Mouse (Mus musculus) kidney, embryonic 14.5 days (tissue): ENCODE measurements around the gene Sgk1. TPM values are rescaled to one million over a fixed set of nuclear protein-coding genes. Genes with fewer than 3 reads are reported as not detected.

Experiments used
- ATAC-seq: fragments of 200-750 bp; cut with Nextera tagmentation; 2 replicates; pipeline ENCODE4 v1.8.0; 2017; ENCODE audit warnings: moderate number of reproducible peaks, mild to moderate bottlenecking, moderate TSS enrichment, moderate library complexity; ENCODE audit not compliant: low FRiP score, low TSS enrichment
- H3K27ac ChIP-seq: fragments of 300-500 bp; sonication (generic); 2 replicates; pipeline ENCODE4 v1.5.1; 2014; ENCODE audit warnings: low read depth, mild to moderate bottlenecking, low read length, moderate library complexity, mixed read lengths
- H3K27me3 ChIP-seq: fragments of 300-500 bp; sonication (generic); 2 replicates; pipeline ENCODE4 v1.6.1; 2014; ENCODE audit warnings: mild to moderate bottlenecking, low read length; ENCODE audit not compliant: control insufficient read depth, insufficient read depth
- H3K36me3 ChIP-seq: fragments of 300-500 bp; sonication (generic); 2 replicates; pipeline ENCODE4 v1.6.1; 2014; ENCODE audit warnings: low read length, mixed read lengths; ENCODE audit not compliant: control insufficient read depth, insufficient read depth
- H3K4me1 ChIP-seq: fragments of 300-500 bp; sonication (generic); 2 replicates; pipeline ENCODE4 v1.6.1; 2014; ENCODE audit warnings: low read length, mixed read lengths; ENCODE audit not compliant: control insufficient read depth, insufficient read depth
- H3K4me2 ChIP-seq: fragments of 300-500 bp; sonication (generic); replicated peaks from 2 replicates; pipeline ENCODE4 v1.6.1; 2014; ENCODE audit warnings: low read depth, mild to moderate bottlenecking, low read length
- H3K4me3 ChIP-seq: fragments of 300-500 bp; sonication (generic); 2 replicates; pipeline ENCODE4 v1.5.1; 2014; ENCODE audit warnings: mild to moderate bottlenecking, low read length
- H3K9ac ChIP-seq: fragments of 300-500 bp; sonication (generic); 2 replicates; pipeline ENCODE4 v1.6.1; 2014; ENCODE audit warnings: low read depth, mild to moderate bottlenecking, low read length, moderate library complexity
- H3K9me3 ChIP-seq: fragments of 300-500 bp; sonication (generic); 2 replicates; pipeline ENCODE4 v1.6.1; 2016; ENCODE audit warnings: low read length; ENCODE audit not compliant: control insufficient read depth
- WGBS: fragments of 180-500 bp; shearing (Covaris S2); extraction: QIAGEN DNeasy Blood & Tissue Kit; methylation state at CpG from one replicate; pipeline ENCODE4 v1.1.7; 2014; 5-methylcytosine and 5-hydroxymethylcytosine counted together
- polyA plus RNA-seq: library from polyadenylated mRNA; unstranded; fragments of >200 nt; fragmentation: Nextera tagmentation; extraction: Ambion mirVana; gene quantifications from 2 replicates; pipeline ENCODE4 v1.2.1, GENCODE M21; 2014

The Sgk1 gene
- polyA plus RNA-seq, 1 experiment from 2014 or later = 52.1 TPM

DNA sequence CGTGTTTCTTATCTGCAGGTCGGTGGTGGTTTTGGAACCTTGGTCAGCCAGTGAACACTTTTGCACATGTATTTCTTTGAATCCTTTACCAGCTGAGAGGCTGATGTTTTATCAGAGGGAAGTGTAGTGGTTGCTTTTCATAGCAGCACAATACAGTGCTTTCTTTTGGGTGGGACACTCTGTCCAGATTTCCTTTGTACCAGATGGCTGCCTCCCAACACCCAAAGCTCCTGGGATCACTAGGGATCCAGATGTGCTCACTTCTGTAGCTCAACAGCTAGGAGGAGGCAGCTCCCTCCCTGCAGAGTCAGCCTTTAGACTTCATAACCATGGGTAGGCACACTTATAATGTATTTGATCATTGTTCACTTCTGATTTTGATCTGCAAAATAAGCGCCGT is 70.5 kb downstream of the Sgk1 start:
- H3K27ac ChIP-seq = no peak overlapping the region
- 88% methylated on average over 4 of the region's 4 CpGs for WGBS
- no peaks in the 10 kb centered on the region for H3K27me3 ChIP-seq
- ATAC-seq = no peak
- no peak overlapping the region for H3K4me2 ChIP-seq
- H3K4me3 ChIP-seq = no peak overlapping the region
- H3K9ac ChIP-seq = no peak overlapping the region
- H3K9me3 ChIP-seq = peaks cover 4% of the 10 kb centered on the region; the same call in 1 of the 2 replicates
- no peaks in the 10 kb centered on the region for H3K4me1 ChIP-seq
- no peaks in the 10 kb centered on the region for H3K36me3 ChIP-seq

DNA sequence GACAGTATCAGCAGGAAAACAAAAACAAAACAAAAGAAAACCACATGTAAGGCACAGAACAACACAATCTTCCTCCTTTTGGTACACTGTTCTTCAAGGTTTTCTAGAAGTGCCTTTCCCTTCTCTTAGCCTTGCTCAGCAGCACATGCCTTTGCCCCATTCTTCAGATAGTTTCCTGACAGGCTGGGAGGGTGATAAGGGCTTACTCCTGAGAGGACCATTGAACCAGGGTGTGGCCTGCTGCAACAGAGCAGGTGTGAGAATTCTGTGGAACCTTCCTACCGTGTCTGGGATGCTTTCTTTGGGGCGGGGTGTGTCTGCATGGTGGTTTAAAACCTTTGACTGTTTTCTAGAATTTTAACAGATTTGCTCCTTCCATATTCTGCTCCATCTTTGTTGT is 79.1 kb downstream of the Sgk1 start:
- Histone ChIP-seq H3K4me3 (no peak overlapping the region), H3K9ac (no peak overlapping the region), H3K9me3 (no peaks in the 10 kb centered on the region), H3K36me3 (no peaks in the 10 kb centered on the region), H3K4me2 (no peak overlapping the region), H3K4me1 (no peaks in the 10 kb centered on the region), H3K27ac (no peak overlapping the region), H3K27me3 (no peaks in the 10 kb centered on the region)
- no peak for ATAC-seq
- WGBS = 79% methylated on average over 2 of the region's 2 CpGs

GRCm38 (mm10) chr10:21963005-21963404 is 81.0 kb downstream of the Sgk1 start:
- Histone ChIP-seq H3K4me2 (no peak overlapping the region), H3K9ac (no peak overlapping the region), H3K36me3 (no peaks in the 10 kb centered on the region)

DNA sequence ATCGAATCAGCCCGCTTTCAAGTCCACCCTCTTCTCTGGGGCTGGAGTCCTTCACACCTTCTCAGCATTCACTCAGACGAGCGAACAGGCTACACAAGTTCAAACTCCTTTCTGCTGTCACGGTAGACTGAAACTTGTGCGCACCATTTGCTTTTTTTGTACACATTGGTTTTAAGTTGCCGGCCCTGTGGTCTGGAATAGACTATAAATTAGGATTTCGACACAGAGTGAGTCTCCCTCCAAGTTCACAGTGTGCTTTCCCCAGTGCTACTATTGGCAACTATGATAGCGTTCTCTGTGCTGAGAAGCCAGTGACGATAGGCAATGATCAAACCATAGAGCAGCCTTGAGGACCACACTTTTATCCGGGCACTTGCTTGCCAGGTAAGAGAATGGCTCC is 91.7 kb downstream of the Sgk1 start:
- 37% methylated on average over 11 of the region's 11 CpGs for WGBS
- ATAC-seq = no peak

More at GRCm38 (mm10) chr10:21963005-21963404, 81.0 kb downstream of the Sgk1 start:
- Histone ChIP-seq H3K4me1 (no peaks in the 10 kb centered on the region), H3K27me3 (no peaks in the 10 kb centered on the region), H3K4me3 (no peak overlapping the region), H3K27ac (no peak overlapping the region), H3K9me3 (no peaks in the 10 kb centered on the region)
- WGBS = 25% methylated on average over 7 of the region's 7 CpGs
- ATAC-seq = no peak

DNA sequence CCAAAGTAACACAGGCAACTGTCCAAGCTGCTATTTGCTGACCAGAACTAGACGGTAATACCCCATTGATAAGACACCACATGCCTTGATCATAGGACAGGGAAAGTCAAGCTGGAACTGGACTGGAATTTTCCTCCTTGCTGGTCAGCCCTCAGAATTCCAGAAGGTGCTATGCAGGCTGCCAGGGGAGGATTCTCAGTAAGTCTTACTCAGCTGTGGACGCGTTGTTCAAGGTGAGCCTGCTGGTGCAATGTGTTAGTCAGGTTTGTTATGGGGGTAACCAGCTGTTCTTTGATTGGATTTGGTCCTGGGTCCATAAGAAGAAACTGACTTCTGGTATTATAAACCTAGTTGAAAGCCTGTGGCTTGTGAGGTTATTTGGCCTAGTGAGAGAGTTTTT is 92.8 kb downstream of the Sgk1 start:
- Histone ChIP-seq H3K4me1 (0 out of 2 replicates have a peak, but pooled peaks cover 4% of the 10 kb centered on the region), H3K9me3 (no peaks in the 10 kb centered on the region), H3K4me3 (no peak overlapping the region), H3K36me3 (no peaks in the 10 kb centered on the region), H3K4me2 (no peak overlapping the region), H3K27ac (no peak overlapping the region), H3K9ac (no peak overlapping the region), H3K27me3 (no peaks in the 10 kb centered on the region)
- no peak for ATAC-seq
- WGBS = 84% methylated on average over 3 of the region's 3 CpGs

More for the DNA sequence above, 91.7 kb downstream of the Sgk1 start:
- Histone ChIP-seq H3K9me3 (no peaks in the 10 kb centered on the region), H3K27me3 (no peaks in the 10 kb centered on the region), H3K9ac (no peak overlapping the region), H3K4me3 (no peak overlapping the region), H3K4me1 (0 out of 2 replicates have a peak, but pooled peaks cover 4% of the 10 kb centered on the region), H3K27ac (no peak overlapping the region), H3K36me3 (no peaks in the 10 kb centered on the region), H3K4me2 (no peak overlapping the region)

- Histone ChIP-seq H3K36me3 (no peaks in the 10 kb centered on the region), H3K27me3 (no peaks in the 10 kb centered on the region), H3K9me3 (no peaks in the 10 kb centered on the region), H3K27ac (no peak overlapping the region), H3K4me1 (0 out of 2 replicates have a peak, but pooled peaks cover 4% of the 10 kb centered on the region), H3K9ac (no peak overlapping the region), H3K4me3 (no peak overlapping the region), H3K4me2 (no peak overlapping the region)
- ATAC-seq = no peak
- WGBS = 80% methylated on average over 6 of the region's 6 CpGs
These were observed 93.4 kb downstream of the Sgk1 start for GRCm38 (mm10) chr10:21975384-21975783.

DNA sequence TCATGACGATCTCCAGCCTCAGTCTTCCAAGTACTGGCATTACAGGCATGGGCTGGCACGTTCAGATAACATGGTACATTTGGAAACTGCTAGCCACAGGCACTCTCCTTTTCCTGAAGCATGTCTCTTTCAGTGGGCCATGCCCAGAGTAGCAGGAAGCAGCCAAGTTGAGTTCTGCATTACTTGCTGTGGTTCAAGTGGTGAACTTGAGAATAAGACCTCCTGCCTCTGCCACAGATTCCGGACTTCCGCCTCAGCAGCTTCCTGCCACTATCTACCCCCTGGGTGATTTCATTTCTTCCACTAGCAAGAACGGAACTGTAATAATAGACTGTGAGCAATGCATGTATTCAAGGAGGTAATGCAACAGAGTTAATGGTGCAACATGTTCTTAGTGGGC is 94.3 kb downstream of the Sgk1 start:
- Histone ChIP-seq H3K4me2 (no peak overlapping the region), H3K36me3 (no peaks in the 10 kb centered on the region), H3K4me1 (0 out of 2 replicates have a peak, but pooled peaks cover 4% of the 10 kb centered on the region), H3K27ac (no peak overlapping the region), H3K9me3 (no peaks in the 10 kb centered on the region), H3K9ac (no peak overlapping the region), H3K27me3 (no peaks in the 10 kb centered on the region), H3K4me3 (no peak overlapping the region)
- 86% methylated on average over 5 of the region's 5 CpGs for WGBS
- ATAC-seq = no peak

DNA sequence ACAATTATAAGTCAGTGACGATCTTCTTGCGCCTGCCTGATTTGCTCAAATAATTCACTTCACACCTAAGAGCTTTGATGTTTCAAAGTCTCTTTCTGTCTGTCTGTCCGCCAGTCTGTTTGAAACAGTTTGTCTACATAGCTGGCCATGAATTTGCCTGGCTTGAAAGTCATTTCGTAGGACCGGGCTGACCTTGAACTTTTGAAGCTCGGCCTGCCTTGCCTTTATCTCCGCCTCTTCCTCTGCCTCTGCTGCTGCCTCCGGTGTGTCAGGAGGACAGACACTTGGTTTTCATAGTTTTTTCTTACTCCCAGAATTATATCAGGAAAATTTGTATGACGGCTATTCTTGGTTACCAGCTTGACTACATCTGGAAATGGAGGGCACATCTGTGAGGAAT is 96.4 kb downstream of the Sgk1 start:
- Histone ChIP-seq H3K4me3 (no peak overlapping the region), H3K9me3 (no peaks in the 10 kb centered on the region), H3K4me2 (no peak overlapping the region), H3K27ac (no peak overlapping the region), H3K4me1 (0 out of 2 replicates have a peak, but pooled peaks cover 4% of the 10 kb centered on the region), H3K9ac (no peak overlapping the region), H3K36me3 (no peaks in the 10 kb centered on the region), H3K27me3 (no peaks in the 10 kb centered on the region)
- ATAC-seq = no peak
- WGBS = 87% methylated on average over 9 of the region's 9 CpGs

- H3K27me3 ChIP-seq = no peaks in the 10 kb centered on the region
- no peak overlapping the region for H3K4me2 ChIP-seq
- H3K27ac ChIP-seq = no peak overlapping the region
- H3K4me3 ChIP-seq = no peak overlapping the region
- no peaks in the 10 kb centered on the region for H3K4me1 ChIP-seq
- WGBS = 89% methylated on average over 5 of the region's 5 CpGs
- ATAC-seq = no peak
- no peaks in the 10 kb centered on the region for H3K36me3 ChIP-seq
- no peak overlapping the region for H3K9ac ChIP-seq
- no peaks in the 10 kb centered on the region for H3K9me3 ChIP-seq
These were observed 97.4 kb downstream of the Sgk1 start for GRCm38 (mm10) chr10:21979286-21979965.
